Mouse (Mus musculus): ENCODE measurements at regions not wholly inside any gene's neighbourhood (a gene's known extent, or its start where the extent isn't known, plus 50 kb on each side); places are given as distances from the start of the nearest gene placed in this dataset.

- ATAC-seq (ENCODE audit: low read depth) = no peak
- Histone ChIP-seq H3K4me3 (no peak overlapping the region), H3K9ac (no peak overlapping the region), H3K36me3 (no peaks in the 10 kb centered on the region), H3K9me3 (0 out of 2 replicates have a peak, but pooled peaks cover 3% of the 10 kb centered on the region), H3K4me1 (replicated peaks) (0 out of 2 replicates have a peak, but pooled peaks cover 2% of the 10 kb centered on the region), H3K27me3 (no peaks in the 10 kb centered on the region), H3K4me2 (no peak overlapping the region), H3K27ac (replicated peaks) (no peak overlapping the region)
- 93% methylated on average over 11 of the region's 11 CpGs for WGBS
These were observed 93.8 kb upstream of the Psmd7 start for GRCm38 (mm10) chr8:107682066-107682465.

- Histone ChIP-seq H3K9me3 (no peaks in the 10 kb centered on the region), H3K27me3 (no peaks in the 10 kb centered on the region), H3K4me2 (no peak overlapping the region), H3K36me3 (no peaks in the 10 kb centered on the region), H3K27ac (replicated peaks) (no peak overlapping the region), H3K4me1 (replicated peaks) (0 out of 2 replicates have a peak, but pooled peaks cover 4% of the 10 kb centered on the region), H3K4me3 (no peak overlapping the region), H3K9ac (no peak overlapping the region)
- WGBS = 65% methylated on average over 29 of the region's 29 CpGs
- ATAC-seq (ENCODE audit: low read depth) = no peak
These were observed 96.7 kb upstream of the Psmd7 start for GRCm38 (mm10) chr8:107684721-107685691.

DNA sequence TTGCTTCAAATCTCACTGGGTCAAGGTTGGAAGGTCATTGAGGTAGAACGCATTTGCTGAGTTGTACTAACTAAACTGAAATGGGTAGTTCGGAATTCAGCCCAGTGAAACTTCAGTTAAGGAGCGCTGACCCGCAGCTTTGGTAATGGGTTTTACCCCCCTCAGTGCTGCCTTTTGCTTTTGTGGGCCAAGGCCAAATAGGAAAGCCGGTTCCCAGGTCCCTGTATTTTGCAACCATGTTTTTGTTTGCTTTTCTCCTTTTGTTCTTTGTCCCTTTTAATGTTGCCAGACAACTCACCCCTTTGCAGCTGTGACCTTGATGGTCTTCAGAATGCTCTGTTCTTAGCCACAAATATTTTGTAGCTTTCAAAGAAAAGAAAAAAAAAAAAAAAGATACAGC lies 98.7 kb upstream of the Psmd7 start:
- Histone ChIP-seq H3K9me3 (no peaks in the 10 kb centered on the region), H3K27me3 (no peaks in the 10 kb centered on the region), H3K27ac (replicated peaks) (no peak overlapping the region), H3K4me2 (no peak overlapping the region), H3K36me3 (no peaks in the 10 kb centered on the region), H3K9ac (no peak overlapping the region), H3K4me3 (no peak overlapping the region), H3K4me1 (replicated peaks) (0 out of 2 replicates have a peak, but pooled peaks cover 4% of the 10 kb centered on the region)
- ATAC-seq (ENCODE audit: low read depth) = no peak
- 57% methylated on average over 5 of the region's 5 CpGs for WGBS

- H3K9me3 ChIP-seq = no peaks in the 10 kb centered on the region
- no peaks in the 10 kb centered on the region for H3K27me3 ChIP-seq
- no peak overlapping the region for H3K4me2 ChIP-seq
- no peak overlapping the region for H3K4me3 ChIP-seq
- no peak overlapping the region for H3K9ac ChIP-seq
- no peaks in the 10 kb centered on the region for H3K36me3 ChIP-seq
- 0 out of 2 replicates have a peak, but pooled peaks cover 4% of the 10 kb centered on the region for H3K4me1 ChIP-seq (replicated peaks)
- H3K27ac ChIP-seq (replicated peaks) = no peak overlapping the region
- WGBS = 80% methylated on average over 9 of the region's 9 CpGs
- ATAC-seq (ENCODE audit: low read depth) = 0 out of 2 replicates have a peak, but pooled peaks have one; percentile 23
These were observed 99.3 kb upstream of the Psmd7 start for GRCm38 (mm10) chr8:107687529-107687928.

GRCm38 (mm10) chr8:107689020-107689419 lies 100.8 kb upstream of the Psmd7 start:
- Histone ChIP-seq H3K27ac (replicated peaks) (no peak overlapping the region), H3K4me2 (no peak overlapping the region), H3K9ac (no peak overlapping the region), H3K36me3 (no peaks in the 10 kb centered on the region), H3K9me3 (no peaks in the 10 kb centered on the region), H3K4me1 (replicated peaks) (0 out of 2 replicates have a peak, but pooled peaks cover 4% of the 10 kb centered on the region), H3K27me3 (no peaks in the 10 kb centered on the region), H3K4me3 (no peak overlapping the region)
- no peak for ATAC-seq (ENCODE audit: low read depth)
- WGBS = 92% methylated on average over 10 of the region's 10 CpGs

- Histone ChIP-seq H3K36me3 (no peaks in the 10 kb centered on the region), H3K27me3 (no peaks in the 10 kb centered on the region), H3K27ac (replicated peaks) (no peak overlapping the region), H3K4me2 (no peak overlapping the region), H3K4me1 (replicated peaks) (0 out of 2 replicates have a peak, but pooled peaks cover 4% of the 10 kb centered on the region), H3K9ac (no peak overlapping the region), H3K9me3 (no peaks in the 10 kb centered on the region), H3K4me3 (no peak overlapping the region)
- no peak for ATAC-seq (ENCODE audit: low read depth)
- WGBS = 75% methylated on average over 4 of the region's 4 CpGs
These were observed 103.0 kb upstream of the Psmd7 start for GRCm38 (mm10) chr8:107691251-107691650.

DNA sequence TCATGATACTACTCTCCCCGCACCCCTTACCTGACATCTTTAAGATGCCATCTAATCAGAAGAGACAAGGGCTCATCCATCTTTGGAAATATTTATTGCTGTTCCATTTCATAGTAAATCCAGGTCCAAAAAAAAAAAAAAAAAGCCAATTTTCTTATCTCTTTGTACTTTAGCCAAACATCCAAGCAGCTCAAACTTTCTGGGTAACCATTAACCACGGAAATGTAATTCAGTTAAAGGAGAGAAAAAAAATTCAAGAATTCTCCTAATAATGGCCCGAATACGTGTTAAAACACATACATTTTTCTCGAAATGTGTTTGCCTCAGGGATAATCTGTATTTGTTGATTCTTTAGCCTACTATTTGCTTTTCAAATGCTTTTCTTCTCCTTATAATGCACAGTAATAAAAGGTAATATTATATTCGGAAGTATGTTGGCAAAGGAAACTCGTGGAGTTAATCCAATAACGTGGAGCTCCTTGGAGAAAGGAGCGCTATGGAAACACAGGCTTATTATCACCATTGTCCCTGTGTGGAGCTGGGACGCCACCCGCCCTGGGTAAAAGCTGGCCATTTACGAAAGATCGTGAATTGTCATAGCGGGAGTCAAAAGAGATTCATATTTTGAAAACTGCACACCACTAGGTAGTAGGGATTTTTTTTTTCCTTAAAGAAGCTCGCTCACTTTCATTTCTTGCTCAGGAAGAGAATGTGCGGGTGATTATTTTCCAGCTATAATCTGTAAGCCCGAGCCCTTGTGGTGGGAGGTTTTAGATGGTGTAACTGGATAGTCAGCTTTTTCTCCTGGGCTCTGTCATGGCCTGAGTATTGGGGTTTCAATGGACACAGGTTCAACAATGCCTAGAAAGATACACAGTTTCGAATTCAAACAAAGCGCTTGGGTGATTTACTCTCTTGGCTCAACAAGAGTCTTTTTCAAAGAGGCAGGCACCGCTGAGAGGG lies 108.4 kb upstream of the Psmd7 start:
- Histone ChIP-seq H3K27ac (replicated peaks) (no peak overlapping the region), H3K9me3 (no peaks in the 10 kb centered on the region), H3K36me3 (no peaks in the 10 kb centered on the region), H3K27me3 (no peaks in the 10 kb centered on the region), H3K9ac (no peak overlapping the region), H3K4me2 (no peak overlapping the region), H3K4me3 (no peak overlapping the region), H3K4me1 (replicated peaks) (peaks cover 27% of the 10 kb centered on the region)
- ATAC-seq (ENCODE audit: low read depth) = no peak
- WGBS = 72% methylated on average over 20 of the region's 20 CpGs

- Histone ChIP-seq H3K27me3 (no peaks in the 10 kb centered on the region), H3K4me3 (no peak overlapping the region), H3K9ac (no peak overlapping the region), H3K4me2 (peak overlapping the region; percentile 24; the same call in 1 of the 2 replicates), H3K27ac (replicated peaks) (peak overlapping the region; percentile 67), H3K9me3 (no peaks in the 10 kb centered on the region), H3K4me1 (replicated peaks) (peaks cover 27% of the 10 kb centered on the region), H3K36me3 (no peaks in the 10 kb centered on the region)
- 18% methylated on average over 7 of the region's 7 CpGs for WGBS
- ATAC-seq (ENCODE audit: low read depth) = no peak; the same call in 1 of the 2 replicates
These were observed 111.0 kb upstream of the Psmd7 start for GRCm38 (mm10) chr8:107699307-107699706.

DNA sequence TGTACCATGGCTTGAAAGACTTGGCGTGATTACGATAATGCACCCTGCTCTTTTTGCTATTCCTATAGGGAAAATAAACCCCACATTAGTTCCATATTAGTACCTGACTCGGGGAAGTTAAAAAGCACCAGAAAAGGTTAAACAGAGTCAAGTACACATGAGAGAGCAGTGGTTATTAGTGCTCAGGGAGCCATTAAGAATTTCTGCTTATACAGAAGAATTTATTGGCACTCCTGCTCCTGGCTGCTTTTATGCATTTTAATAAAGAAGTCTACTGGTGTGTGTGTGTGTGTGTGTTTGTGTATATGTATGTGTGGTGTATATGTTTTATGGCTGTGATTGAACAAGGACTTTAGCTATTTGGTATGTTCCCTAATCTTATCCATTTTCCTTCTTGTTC lies 111.5 kb upstream of the Psmd7 start:
- ATAC-seq (ENCODE audit: low read depth) = peak; percentile 75
- Histone ChIP-seq H3K36me3 (no peaks in the 10 kb centered on the region), H3K4me3 (no peak overlapping the region), H3K9ac (no peak overlapping the region), H3K4me2 (no peak overlapping the region), H3K27ac (replicated peaks) (0 out of 2 replicates have a peak overlapping the region, but pooled peaks have one; percentile 67), H3K27me3 (no peaks in the 10 kb centered on the region), H3K9me3 (no peaks in the 10 kb centered on the region), H3K4me1 (replicated peaks) (peaks cover 27% of the 10 kb centered on the region)
- 15% methylated on average over 3 of the region's 3 CpGs for WGBS

GRCm38 (mm10) chr8:107715901-107716300 lies 127.6 kb upstream of the Psmd7 start:
- Histone ChIP-seq H3K4me2 (no peak overlapping the region), H3K9me3 (no peaks in the 10 kb centered on the region), H3K9ac (no peak overlapping the region), H3K27me3 (no peaks in the 10 kb centered on the region), H3K36me3 (no peaks in the 10 kb centered on the region), H3K4me3 (no peak overlapping the region), H3K27ac (replicated peaks) (no peak overlapping the region), H3K4me1 (replicated peaks) (no peaks in the 10 kb centered on the region)
- no peak for ATAC-seq (ENCODE audit: low read depth)
- 89% methylated on average over 10 of the region's 10 CpGs for WGBS

- Histone ChIP-seq H3K27ac (replicated peaks) (no peak overlapping the region), H3K9me3 (no peaks in the 10 kb centered on the region), H3K9ac (no peak overlapping the region), H3K27me3 (no peaks in the 10 kb centered on the region), H3K4me2 (no peak overlapping the region), H3K4me1 (replicated peaks) (no peaks in the 10 kb centered on the region), H3K4me3 (no peak overlapping the region), H3K36me3 (no peaks in the 10 kb centered on the region)
- WGBS = 80% methylated on average over 13 of the region's 13 CpGs
- no peak for ATAC-seq (ENCODE audit: low read depth)
These were observed 129.6 kb upstream of the Psmd7 start for GRCm38 (mm10) chr8:107717856-107718255.

GRCm38 (mm10) chr8:107719656-107720055 lies 131.4 kb upstream of the Psmd7 start:
- no peak overlapping the region for H3K27ac ChIP-seq (replicated peaks)
- H3K9me3 ChIP-seq = no peaks in the 10 kb centered on the region
- no peaks in the 10 kb centered on the region for H3K4me1 ChIP-seq (replicated peaks)
- no peak overlapping the region for H3K4me2 ChIP-seq
- no peaks in the 10 kb centered on the region for H3K27me3 ChIP-seq
- H3K36me3 ChIP-seq = no peaks in the 10 kb centered on the region
- H3K9ac ChIP-seq = no peak overlapping the region
- no peak for ATAC-seq (ENCODE audit: low read depth)
- 62% methylated on average over 3 of the region's 3 CpGs for WGBS
- no peak overlapping the region for H3K4me3 ChIP-seq
